Mouse (Mus musculus): ENCODE data around the gene Atxn1.

Gene Atxn1

DNA sequence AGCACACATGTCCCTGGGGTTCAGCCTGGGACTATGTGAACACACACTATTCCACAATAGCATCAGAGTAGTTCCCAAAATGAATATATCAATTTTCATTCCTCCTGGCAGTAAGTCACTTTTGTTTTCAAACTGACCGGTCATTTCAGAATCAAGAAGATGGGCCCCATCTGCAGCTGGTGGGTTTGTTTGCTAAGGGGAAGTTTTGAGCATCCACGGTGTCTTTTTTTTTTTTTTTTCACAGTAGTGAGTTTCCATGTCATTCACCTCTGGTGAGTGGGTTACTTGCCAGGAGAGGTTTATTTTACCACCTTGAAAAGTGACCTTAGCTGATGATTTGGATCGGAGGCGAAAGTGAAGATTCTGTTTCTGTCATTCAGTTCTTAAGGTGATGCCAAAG lies 166.6 kb downstream of the Atxn1 start:
- POLR2A ChIA-PET, result no interaction called here
- CTCF ChIA-PET, result interaction anchor here in 1 of 4 experiments (0.7 kb wide), 1 partner anchor 10 kb away, joined by 3 read pairs; no protein-coding TSS in a partner anchor

DNA sequence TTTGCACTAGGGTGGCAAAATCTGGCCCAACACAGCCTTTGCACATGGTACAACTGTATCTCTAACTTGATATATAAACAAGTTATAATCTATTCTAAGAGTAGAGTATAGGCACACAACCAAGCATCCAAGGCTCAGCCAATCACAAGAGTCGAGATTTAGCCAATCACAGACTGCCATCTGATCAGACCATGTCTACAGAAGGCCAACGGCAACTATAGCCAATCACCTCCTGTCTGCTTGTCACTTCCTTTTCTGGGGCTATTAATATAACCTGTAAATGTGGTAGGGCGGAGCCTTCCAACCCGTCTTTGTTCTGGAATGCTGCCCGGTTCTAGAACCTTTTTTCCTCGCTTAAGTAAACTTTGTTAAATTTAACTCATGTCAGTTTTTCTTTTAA lies 167.1 kb downstream of the Atxn1 start:
- CTCF ChIA-PET, result no interaction called here

DNA sequence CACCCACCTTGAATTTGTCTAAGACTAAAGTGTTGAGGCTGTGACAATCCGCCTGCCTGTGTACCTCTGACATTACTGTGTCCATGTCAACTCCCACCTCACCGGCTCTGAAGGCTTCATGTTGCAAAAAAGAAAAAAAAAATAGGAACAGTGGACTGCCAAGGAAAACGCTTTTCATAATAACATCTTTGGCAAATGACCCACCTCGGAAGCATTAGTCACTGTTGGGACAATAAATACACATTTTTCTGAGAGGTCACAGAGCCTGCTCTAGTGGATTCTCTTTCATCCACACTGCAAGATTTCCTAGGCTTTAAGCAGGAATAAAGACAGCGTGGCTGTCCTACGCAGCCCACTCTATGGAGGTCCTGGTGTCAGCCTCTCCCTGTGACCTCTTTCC lies 168.5 kb downstream of the Atxn1 start:
- ChIA-PET POLR2A (no interaction called here), CTCF (interaction anchor here in 1 of 4 experiments (0.6 kb wide), 1 partner anchor 12 kb away, joined by 4 read pairs; no protein-coding TSS in a partner anchor)

More for the DNA sequence above, 167.1 kb downstream of the Atxn1 start:
- POLR2A ChIA-PET, result interaction anchor here in 1 of 4 experiments (0.7 kb wide), 1 partner anchor 84 kb away, joined by 4 read pairs; no protein-coding TSS in a partner anchor

DNA sequence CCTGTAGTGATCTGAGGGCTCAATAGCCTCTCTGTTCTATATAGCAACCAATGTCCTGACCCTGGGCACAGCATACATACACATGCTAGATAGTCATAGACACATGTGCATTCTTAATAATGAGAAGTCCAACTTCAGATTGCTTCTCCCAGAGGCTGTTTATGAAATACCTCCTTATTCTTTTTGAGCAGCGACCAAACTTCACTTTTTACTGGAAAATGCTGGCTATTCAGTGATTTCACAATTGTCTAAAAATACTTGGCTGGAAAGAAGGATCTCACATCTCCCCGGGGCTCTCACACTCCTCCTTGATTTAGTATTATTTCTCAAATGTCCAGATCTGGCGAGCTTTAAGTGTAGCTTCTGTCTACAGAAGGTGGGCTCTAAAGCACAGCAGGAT lies 171.0 kb downstream of the Atxn1 start:
- ChIA-PET POLR2A (interaction anchor here in 2 of 4 experiments (0.7 to 1.9 kb wide), 2 partner anchors 43 to 341 kb away, joined by 5 read pairs; no protein-coding TSS in a partner anchor), CTCF (no interaction called here)

DNA sequence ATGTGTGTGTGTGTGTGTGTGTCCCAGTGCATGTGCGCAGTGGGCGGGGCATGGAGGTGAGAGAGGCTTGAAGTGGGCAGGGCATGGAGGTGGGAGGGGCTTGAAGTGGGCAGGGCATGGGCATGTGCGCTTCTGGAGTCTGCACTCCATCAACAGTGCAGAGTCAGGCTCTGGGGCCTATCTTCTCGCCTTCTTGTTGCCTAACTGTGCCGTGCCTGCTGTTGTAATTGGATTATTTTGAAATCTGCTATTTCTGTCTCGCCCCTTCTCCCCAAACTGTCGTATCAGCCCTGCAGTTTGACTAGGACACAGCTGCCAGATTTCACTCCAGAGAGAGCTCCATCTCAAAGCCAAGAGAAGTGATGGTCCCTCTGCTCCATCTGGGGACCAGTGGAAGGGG lies 178.4 kb downstream of the Atxn1 start:
- ChIA-PET POLR2A (no interaction called here), CTCF (no interaction called here)

DNA sequence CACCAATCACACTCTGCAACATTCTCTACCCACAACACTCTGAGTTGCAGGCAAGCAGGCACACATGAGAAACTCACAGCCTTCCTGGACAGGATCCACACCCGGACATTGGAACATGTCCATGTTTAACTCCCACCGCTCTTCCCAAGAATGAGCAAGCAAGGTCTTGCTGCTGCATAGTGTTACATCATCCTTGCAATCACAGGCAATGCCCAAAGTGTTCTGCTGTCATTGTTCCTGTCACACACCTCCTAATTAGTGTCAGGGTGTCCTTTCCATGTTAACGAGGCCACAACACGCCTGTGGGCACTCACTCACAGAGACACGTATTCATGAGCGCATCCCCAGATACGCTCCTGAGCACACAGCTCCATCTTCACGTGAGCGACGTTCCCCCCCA lies 181.1 kb downstream of the Atxn1 start:
- POLR2A ChIA-PET, result no interaction called here

DNA sequence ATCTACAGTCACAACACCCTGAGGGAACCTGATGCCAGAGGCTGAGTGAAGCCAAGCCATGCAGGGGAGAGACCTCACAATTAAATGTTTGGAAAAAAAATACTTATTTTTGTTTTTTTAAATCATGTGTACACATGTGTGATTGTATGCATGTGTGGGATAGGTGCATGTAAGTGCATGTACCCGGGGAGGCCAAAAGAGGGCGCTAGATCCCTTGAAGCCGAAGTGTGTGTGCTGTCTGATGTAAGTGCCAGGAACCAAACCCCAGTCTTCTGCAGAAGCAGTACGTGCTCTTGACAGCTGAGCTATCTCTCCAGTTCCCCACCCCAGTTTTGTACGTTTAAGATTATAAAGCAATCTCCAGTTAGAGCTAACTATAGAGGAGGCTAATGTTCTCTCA lies 186.1 kb downstream of the Atxn1 start:
- CTCF ChIA-PET, result interaction anchor here (0.7 kb wide), 4 partner anchors 22 to 65 kb away, joined by 3 to 4 read pairs (median 4); no protein-coding TSS in a partner anchor
- POLR2A ChIA-PET, result interaction anchor here in 2 of 4 experiments (0.7 kb wide), 2 partner anchors 42 to 786 kb away, joined by 3 to 4 read pairs; no protein-coding TSS in a partner anchor

More for the DNA sequence above, 181.1 kb downstream of the Atxn1 start:
- CTCF ChIA-PET, result no interaction called here

DNA sequence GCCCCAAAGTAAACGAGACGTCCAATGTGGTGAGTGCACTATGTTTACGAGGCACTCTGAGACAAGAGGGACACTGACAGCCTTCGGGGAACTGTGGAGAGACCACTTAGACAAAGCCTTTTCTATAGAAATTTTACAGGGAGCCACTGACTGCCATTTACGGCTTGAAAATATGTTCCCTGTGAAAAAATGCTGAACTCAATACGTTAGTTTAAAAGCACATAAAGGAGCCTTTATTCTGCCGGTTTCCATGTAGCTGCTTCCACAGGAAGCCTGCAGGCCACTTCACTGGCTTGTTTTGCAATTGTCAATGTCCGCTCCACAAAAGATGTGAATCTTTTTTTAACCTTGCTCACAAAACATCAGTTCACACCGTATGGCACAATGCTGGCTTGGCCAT lies 186.6 kb downstream of the Atxn1 start:
- POLR2A ChIA-PET, result interaction anchor here in 2 of 4 experiments (0.7 kb wide), 2 partner anchors 43 to 785 kb away, joined by 3 to 4 read pairs; no protein-coding TSS in a partner anchor
- CTCF ChIA-PET, result interaction anchor here (0.7 to 1.0 kb wide), 5 partner anchors 21 to 66 kb away, joined by 3 to 4 read pairs (median 3); no protein-coding TSS in a partner anchor

DNA sequence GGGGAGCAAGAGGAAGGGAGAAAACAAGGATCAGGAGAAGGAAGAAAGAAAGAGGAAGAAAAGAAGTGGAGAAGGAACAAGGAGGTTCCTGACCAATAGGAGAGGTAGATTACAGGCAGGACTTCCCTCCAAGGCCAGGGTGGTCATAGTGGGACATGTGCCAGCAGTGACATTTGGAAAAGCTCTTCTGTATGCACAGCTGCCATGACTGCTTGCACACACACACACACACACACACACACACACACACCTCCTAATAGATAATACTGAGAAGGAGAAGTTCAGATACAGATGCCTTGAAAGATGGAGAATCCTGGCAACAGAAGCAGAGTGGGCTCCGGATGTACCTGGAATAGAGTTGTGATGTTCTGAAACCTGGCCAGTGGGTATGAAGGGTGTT lies 189.3 kb downstream of the Atxn1 start:
- ChIA-PET POLR2A (interaction anchor here in 1 of 4 experiments (0.7 kb wide), 1 partner anchor 57 kb away, joined by 3 read pairs; no protein-coding TSS in a partner anchor), CTCF (no interaction called here)

DNA sequence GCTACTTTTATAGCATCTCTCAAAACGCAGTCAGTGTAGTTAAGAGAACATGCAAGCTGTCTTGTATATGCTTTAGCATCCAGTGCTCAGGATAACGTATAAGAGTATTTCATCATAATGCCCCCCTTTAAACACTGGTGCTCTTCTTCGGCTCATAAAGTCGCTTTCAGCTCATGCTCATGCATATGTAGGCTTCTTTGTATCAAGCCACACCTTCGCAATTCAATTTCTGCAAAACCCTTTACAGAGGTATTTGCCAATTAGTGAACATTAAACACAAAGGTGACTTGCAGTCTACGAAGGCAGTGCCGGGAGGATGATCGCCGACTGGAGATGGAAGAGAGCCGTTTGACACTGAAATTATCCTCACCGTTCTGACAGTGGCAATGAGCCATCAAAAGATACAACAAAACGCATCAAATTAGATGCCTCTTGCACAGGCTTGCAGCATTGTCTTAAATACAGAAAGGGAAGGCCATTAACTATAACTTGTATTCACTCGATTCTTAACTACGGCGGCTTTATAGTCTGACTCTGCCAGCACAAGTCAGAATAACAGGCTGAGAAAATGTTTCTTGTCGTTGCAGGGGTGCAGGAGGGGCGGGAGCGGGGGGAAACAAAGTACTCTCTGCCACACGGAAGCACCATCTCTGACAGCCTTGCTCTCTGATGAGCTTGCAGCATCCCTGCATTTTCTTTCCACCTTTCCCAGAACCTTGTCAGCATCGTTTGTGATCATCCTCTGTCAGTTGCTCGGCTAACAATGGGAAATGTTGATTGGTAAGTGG lies 191.2 kb downstream of the Atxn1 start:
- ChIA-PET POLR2A (no interaction called here), CTCF (no interaction called here)

DNA sequence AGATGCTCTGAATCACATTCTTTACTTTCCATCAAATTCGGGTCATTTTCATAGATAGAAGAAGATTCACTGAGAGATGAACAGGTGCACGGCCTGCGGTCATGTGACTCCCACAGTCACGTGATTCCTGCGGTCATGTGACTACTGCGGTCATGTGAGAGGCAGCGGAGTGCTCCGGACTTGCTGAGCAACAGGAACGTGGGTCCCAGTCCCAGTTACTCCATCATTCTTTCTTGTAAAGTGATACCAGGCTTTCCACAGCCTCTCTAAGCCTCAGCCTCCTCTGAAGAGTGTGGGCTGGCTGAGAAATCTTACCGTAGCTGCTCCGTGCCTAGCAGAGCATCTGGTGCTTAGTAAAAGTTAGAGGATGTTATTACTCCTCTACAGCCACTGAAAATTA lies 195.1 kb downstream of the Atxn1 start:
- CTCF ChIA-PET, result interaction anchor here in 1 of 4 experiments (0.5 kb wide), 1 partner anchor 463 kb away, joined by 4 read pairs; no protein-coding TSS in a partner anchor
- POLR2A ChIA-PET, result interaction anchor here in 2 of 4 experiments (0.6 to 0.8 kb wide), 2 partner anchors 155 to 1798 kb away, joined by 3 to 5 read pairs; no protein-coding TSS in a partner anchor

DNA sequence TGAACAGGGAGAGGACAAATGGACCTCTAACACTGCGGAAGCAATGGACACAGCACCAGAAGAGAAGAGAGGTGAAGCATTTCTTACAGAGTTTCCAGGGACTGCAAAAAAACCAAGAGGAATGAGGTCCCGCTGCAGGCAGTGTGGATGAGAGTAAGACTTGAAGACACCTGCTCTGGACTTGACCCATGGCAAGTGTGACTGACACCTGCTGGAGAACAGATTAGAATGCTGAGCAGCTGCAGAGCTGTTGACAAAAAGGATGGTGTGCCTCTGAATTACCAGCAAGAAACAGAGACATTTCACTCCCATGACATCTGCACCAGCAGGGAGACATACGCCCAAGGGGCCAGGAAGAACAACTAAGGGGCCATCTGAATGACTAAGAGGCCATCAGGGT lies 196.6 kb downstream of the Atxn1 start:
- CTCF ChIA-PET, result no interaction called here
- POLR2A ChIA-PET, result no interaction called here

DNA sequence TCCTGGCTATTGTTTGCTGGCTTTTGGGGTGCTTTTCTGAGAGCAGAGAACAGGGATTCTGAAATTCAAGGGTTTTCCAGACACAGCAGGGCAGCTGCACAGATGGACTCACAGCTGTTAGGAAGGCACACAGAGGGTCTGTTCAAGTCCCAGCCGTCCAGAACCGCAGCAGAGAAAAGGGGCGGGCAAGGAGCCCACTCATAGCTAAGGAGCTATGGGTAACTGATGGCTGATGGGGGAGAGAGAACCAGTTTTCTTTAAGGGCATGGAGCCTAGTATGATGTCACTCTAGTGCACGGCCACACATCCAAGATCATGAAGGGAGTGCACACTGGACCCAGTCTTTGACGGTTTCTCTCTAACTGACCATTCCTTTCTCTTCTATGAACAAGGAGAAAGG lies 200.5 kb downstream of the Atxn1 start:
- CTCF ChIA-PET, result no interaction called here
- POLR2A ChIA-PET, result no interaction called here

DNA sequence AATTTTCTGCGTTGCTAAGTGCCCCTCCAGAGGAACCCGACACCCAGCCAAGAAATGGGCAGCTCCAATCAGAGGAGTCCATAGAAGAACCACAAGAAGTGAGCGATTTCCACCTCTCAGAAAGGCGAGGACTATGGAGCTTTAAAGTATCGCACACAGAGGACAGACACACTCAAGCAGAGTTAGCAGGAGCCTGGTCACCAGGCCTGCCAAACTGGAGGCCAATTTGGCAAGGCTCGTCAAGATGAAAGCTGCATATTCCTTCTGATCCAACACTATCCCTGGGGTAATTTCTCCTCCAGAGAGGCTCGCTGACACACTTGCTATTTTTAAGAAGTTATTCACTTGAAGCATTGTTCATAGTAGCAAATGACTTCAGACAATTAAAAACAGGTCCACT lies 202.5 kb downstream of the Atxn1 start:
- ChIA-PET POLR2A (no interaction called here), CTCF (no interaction called here)

DNA sequence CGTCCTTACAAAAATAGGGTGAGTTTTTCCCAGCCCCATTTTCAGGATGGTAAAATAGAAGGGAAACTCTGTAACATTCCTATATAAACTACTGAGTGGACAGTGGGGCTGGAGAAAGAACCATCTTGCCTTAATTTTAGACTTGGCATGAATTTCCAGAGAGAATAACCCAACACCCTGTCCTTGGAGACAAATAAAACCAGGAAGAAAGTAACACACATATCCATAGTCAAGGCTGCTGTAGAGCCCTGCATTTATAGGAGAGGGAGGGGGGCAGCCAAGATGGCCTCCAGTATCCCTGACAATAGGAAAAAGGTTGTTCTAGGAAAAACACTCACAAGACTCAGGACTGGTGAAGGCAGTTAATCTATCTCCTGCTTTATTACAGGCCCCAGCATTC lies 210.3 kb downstream of the Atxn1 start:
- ChIA-PET POLR2A (no interaction called here), CTCF (no interaction called here)

DNA sequence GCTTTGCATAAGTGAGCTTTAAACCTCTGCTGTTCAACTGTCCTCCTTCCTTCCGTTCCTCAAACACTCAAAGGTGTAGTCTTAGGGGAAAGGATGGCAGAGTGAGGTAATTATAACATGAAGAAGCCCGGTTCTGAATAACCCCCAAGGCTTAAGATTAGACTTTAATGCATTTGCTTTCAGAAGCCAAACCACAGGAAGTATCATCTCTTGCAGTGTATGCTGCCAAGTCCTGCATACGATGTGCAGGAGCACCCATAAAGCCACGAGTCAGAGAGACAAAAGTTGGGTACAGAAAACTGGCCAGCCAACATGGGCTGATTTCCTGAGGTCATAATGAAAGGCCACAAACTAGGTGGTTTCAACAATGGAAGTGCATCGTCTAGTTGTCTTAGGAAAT lies 212.3 kb downstream of the Atxn1 start:
- POLR2A ChIA-PET, result no interaction called here

DNA sequence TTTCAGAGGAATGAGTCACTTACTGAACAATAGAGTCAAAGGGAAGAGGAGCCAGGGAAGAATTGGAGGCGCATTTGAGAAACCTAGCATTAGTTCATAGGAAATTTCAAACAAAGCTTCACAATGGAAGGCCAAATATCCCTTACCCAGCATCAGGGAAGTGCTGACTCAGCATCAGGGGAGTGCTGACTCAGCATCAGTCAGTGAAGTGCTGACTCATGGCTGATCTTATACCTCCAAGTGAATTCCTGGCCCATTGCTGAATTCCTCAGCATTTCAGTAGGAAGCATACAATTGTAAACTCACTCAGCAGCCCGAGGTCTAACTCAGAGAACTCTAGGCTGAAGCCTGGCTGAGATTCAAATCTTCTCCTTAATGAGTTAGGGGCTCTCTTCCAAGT lies 213.6 kb downstream of the Atxn1 start:
- ChIA-PET CTCF (no interaction called here), POLR2A (interaction anchor here in 2 of 4 experiments (2.0 kb wide), 2 partner anchors 32 to 43 kb away, joined by 4 to 5 read pairs; no protein-coding TSS in a partner anchor)

More for the DNA sequence above, 212.3 kb downstream of the Atxn1 start:
- CTCF ChIA-PET, result no interaction called here

DNA sequence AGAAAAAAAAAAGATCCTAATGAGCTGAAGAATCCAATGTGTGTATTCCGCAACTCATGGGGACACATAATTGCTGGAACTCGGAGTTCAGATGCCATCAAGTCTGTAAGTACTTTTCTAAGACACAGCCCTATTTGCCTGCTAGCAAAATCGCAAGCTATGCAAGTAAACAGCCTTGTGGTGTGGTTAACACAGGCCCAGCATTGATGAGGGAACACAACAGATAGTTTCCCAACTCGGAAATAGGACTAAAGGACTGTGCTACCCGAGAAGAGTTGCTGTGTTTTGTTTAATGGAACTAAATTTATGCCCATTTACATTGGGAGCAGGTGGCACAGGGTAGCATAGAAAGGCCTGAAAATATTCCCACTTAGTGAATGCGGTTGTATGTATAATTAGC lies 214.2 kb downstream of the Atxn1 start:
- CTCF ChIA-PET, result interaction anchor here in 1 of 4 experiments (0.6 kb wide), 1 partner anchor 32 kb away, joined by 4 read pairs; no protein-coding TSS in a partner anchor
- POLR2A ChIA-PET, result interaction anchor here in 2 of 4 experiments (0.7 to 2.0 kb wide), 4 partner anchors 18 to 62 kb away, joined by 3 to 5 read pairs (median 4); no protein-coding TSS in a partner anchor

DNA sequence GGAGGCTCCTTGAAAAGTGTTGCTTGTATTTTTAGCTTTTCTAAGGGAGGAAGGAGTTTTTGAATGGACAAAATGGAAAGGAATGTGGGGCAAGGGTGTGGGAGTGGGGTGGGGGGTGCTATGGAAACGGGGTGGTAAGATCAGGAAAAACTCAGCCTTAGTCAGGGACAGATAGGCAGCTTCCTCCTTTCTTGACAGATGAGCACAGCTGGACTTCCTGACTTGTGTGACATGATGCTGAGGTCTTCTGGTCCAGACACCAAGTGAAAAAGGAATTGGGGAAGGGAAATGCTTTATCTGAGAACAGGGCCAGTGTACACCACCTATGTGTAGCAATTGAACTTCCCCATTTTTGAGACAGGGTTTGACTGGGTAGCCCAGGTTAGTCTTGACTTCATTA lies 214.9 kb downstream of the Atxn1 start:
- POLR2A ChIA-PET, result interaction anchor here in 2 of 4 experiments (0.7 to 2.0 kb wide), 4 partner anchors 31 to 71 kb away, joined by 3 to 5 read pairs (median 4); no protein-coding TSS in a partner anchor

DNA sequence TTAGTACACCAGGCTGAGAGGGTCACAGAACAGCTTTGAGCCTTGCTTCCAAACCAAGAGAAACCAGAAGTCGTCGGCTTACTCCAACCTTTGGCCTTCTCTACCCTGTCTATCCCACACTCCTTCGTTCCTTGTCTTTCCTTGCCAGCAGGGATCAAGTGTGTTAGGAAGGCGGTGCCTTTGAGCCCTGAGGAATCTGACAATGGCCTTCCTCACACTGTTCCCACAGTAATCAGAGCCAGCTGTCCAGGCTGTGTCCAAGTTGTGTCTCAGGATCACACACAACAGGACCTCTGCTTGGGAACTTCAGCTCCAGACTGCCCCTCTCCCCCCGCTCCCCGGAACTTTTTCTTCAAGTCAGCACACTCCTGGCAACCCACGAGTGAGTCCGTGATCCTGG lies 215.6 kb downstream of the Atxn1 start:
- CTCF ChIA-PET, result interaction anchor here in 1 of 4 experiments (1.1 kb wide), 1 partner anchor 136 kb away, joined by 3 read pairs; no protein-coding TSS in a partner anchor

More for the DNA sequence above, 214.9 kb downstream of the Atxn1 start:
- CTCF ChIA-PET, result no interaction called here

More for the DNA sequence above, 215.6 kb downstream of the Atxn1 start:
- POLR2A ChIA-PET, result interaction anchor here in 2 of 4 experiments (0.9 to 1.1 kb wide), 2 partner anchors 21 to 72 kb away, joined by 3 read pairs; no protein-coding TSS in a partner anchor

Data from embryonic stem cell, embryonic (primary cell).